Mouse (Mus musculus): ENCODE measurements at regions not wholly inside any gene's neighbourhood (a gene's known extent, or its start where the extent isn't known, plus 50 kb on each side); places are given as distances from the start of the nearest gene placed in this dataset.

GRCm38 (mm10) chr13:80946034-80946433 lies 62.9 kb downstream of the Arrdc3 start:
- Histone ChIP-seq H3K4me2 (replicated peaks; ENCODE audit: low read depth) (no peak overlapping the region), H3K4me3 (ENCODE audit: low read depth, low read length) (no peak overlapping the region), H3K4me1 (replicated peaks; ENCODE audit: control insufficient read depth, insufficient read depth, low read length) (peaks cover 8% of the 10 kb centered on the region; the same call in 1 of the 2 replicates), H3K9ac (ENCODE audit: low read depth, low read length) (no peak overlapping the region), H3K27me3 (replicated peaks; ENCODE audit: control insufficient read depth, insufficient read depth, low read length) (no peaks in the 10 kb centered on the region), H3K27ac (ENCODE audit: low read depth, low read length) (no peak overlapping the region), H3K36me3 (ENCODE audit: control insufficient read depth, insufficient read depth) (no peaks in the 10 kb centered on the region), H3K9me3 (ENCODE audit: control insufficient read depth) (no peaks in the 10 kb centered on the region)
- no peak for ATAC-seq
- no peak for TF ChIP-seq CTCF (IDR thresholded peaks at IDR 0.05; ENCODE audit: low read depth)

GRCm38 (mm10) chr13:80947705-80948104 lies 64.5 kb downstream of the Arrdc3 start:
- no peak for ATAC-seq
- Histone ChIP-seq H3K4me2 (replicated peaks; ENCODE audit: low read depth) (no peak overlapping the region), H3K4me3 (ENCODE audit: low read depth, low read length) (no peak overlapping the region), H3K36me3 (ENCODE audit: control insufficient read depth, insufficient read depth) (no peaks in the 10 kb centered on the region), H3K9ac (ENCODE audit: low read depth, low read length) (no peak overlapping the region), H3K4me1 (replicated peaks; ENCODE audit: control insufficient read depth, insufficient read depth, low read length) (peaks cover 5% of the 10 kb centered on the region; the same call in 1 of the 2 replicates), H3K27ac (ENCODE audit: low read depth, low read length) (no peak overlapping the region), H3K27me3 (replicated peaks; ENCODE audit: control insufficient read depth, insufficient read depth, low read length) (no peaks in the 10 kb centered on the region), H3K9me3 (ENCODE audit: control insufficient read depth) (no peaks in the 10 kb centered on the region)
- 81% methylated on average over 6 of the region's 6 CpGs for WGBS
- TF ChIP-seq CTCF (IDR thresholded peaks at IDR 0.05; ENCODE audit: low read depth) = no peak

GRCm38 (mm10) chr13:80949133-80949697 lies 66.0 kb downstream of the Arrdc3 start:
- Histone ChIP-seq H3K4me2 (replicated peaks; ENCODE audit: low read depth) (no peak overlapping the region), H3K36me3 (ENCODE audit: control insufficient read depth, insufficient read depth) (no peaks in the 10 kb centered on the region), H3K4me3 (ENCODE audit: low read depth, low read length) (no peak overlapping the region), H3K27ac (ENCODE audit: low read depth, low read length) (no peak overlapping the region), H3K27me3 (replicated peaks; ENCODE audit: control insufficient read depth, insufficient read depth, low read length) (no peaks in the 10 kb centered on the region), H3K9ac (ENCODE audit: low read depth, low read length) (no peak overlapping the region), H3K4me1 (replicated peaks; ENCODE audit: control insufficient read depth, insufficient read depth, low read length) (peaks cover 5% of the 10 kb centered on the region; the same call in 1 of the 2 replicates), H3K9me3 (ENCODE audit: control insufficient read depth) (no peaks in the 10 kb centered on the region)
- ATAC-seq = peak; percentile 74
- WGBS = 37% methylated on average over 6 of the region's 6 CpGs
- no peak for TF ChIP-seq CTCF (IDR thresholded peaks at IDR 0.05; ENCODE audit: low read depth)

- WGBS = 74% methylated on average over 2 of the region's 2 CpGs
- Histone ChIP-seq H3K4me2 (replicated peaks; ENCODE audit: low read depth) (no peak overlapping the region), H3K9ac (ENCODE audit: low read depth, low read length) (no peak overlapping the region), H3K9me3 (ENCODE audit: control insufficient read depth) (no peaks in the 10 kb centered on the region), H3K4me1 (replicated peaks; ENCODE audit: control insufficient read depth, insufficient read depth, low read length) (peaks cover 5% of the 10 kb centered on the region; the same call in 1 of the 2 replicates), H3K36me3 (ENCODE audit: control insufficient read depth, insufficient read depth) (no peaks in the 10 kb centered on the region), H3K27me3 (replicated peaks; ENCODE audit: control insufficient read depth, insufficient read depth, low read length) (no peaks in the 10 kb centered on the region), H3K4me3 (ENCODE audit: low read depth, low read length) (no peak overlapping the region), H3K27ac (ENCODE audit: low read depth, low read length) (no peak overlapping the region)
- TF ChIP-seq CTCF (IDR thresholded peaks at IDR 0.05; ENCODE audit: low read depth) = no peak
- no peak for ATAC-seq
Measured at GRCm38 (mm10) chr13:80950239-80950638, 67.1 kb downstream of the Arrdc3 start.

- Histone ChIP-seq H3K36me3 (ENCODE audit: control insufficient read depth, insufficient read depth) (no peaks in the 10 kb centered on the region), H3K9me3 (ENCODE audit: control insufficient read depth) (no peaks in the 10 kb centered on the region), H3K4me1 (replicated peaks; ENCODE audit: control insufficient read depth, insufficient read depth, low read length) (peaks cover 5% of the 10 kb centered on the region; the same call in 1 of the 2 replicates), H3K4me3 (ENCODE audit: low read depth, low read length) (no peak overlapping the region), H3K4me2 (replicated peaks; ENCODE audit: low read depth) (no peak overlapping the region), H3K9ac (ENCODE audit: low read depth, low read length) (no peak overlapping the region), H3K27ac (ENCODE audit: low read depth, low read length) (no peak overlapping the region), H3K27me3 (replicated peaks; ENCODE audit: control insufficient read depth, insufficient read depth, low read length) (no peaks in the 10 kb centered on the region)
- 89% methylated on average over 3 of the region's 3 CpGs for WGBS
- TF ChIP-seq CTCF (IDR thresholded peaks at IDR 0.05; ENCODE audit: low read depth) = no peak
- no peak for ATAC-seq
Measured at GRCm38 (mm10) chr13:80950803-80951202, 67.6 kb downstream of the Arrdc3 start.

GRCm38 (mm10) chr13:80951327-80951726 lies 68.1 kb downstream of the Arrdc3 start:
- TF ChIP-seq CTCF (IDR thresholded peaks at IDR 0.05; ENCODE audit: low read depth) = no peak
- H3K27ac ChIP-seq (ENCODE audit: low read depth, low read length) = no peak overlapping the region
- H3K4me1 ChIP-seq (replicated peaks; ENCODE audit: control insufficient read depth, insufficient read depth, low read length) = peaks cover 5% of the 10 kb centered on the region; the same call in 1 of the 2 replicates
- no peaks in the 10 kb centered on the region for H3K27me3 ChIP-seq (replicated peaks; ENCODE audit: control insufficient read depth, insufficient read depth, low read length)
- no peaks in the 10 kb centered on the region for H3K9me3 ChIP-seq (ENCODE audit: control insufficient read depth)
- no peak overlapping the region for H3K9ac ChIP-seq (ENCODE audit: low read depth, low read length)
- H3K36me3 ChIP-seq (ENCODE audit: control insufficient read depth, insufficient read depth) = no peaks in the 10 kb centered on the region
- H3K4me3 ChIP-seq (ENCODE audit: low read depth, low read length) = no peak overlapping the region
- 90% methylated on average over 3 of the region's 3 CpGs for WGBS
- no peak overlapping the region for H3K4me2 ChIP-seq (replicated peaks; ENCODE audit: low read depth)
- ATAC-seq = no peak

Measured in intestine, postnatal 0 days (tissue).